Mouse (Mus musculus) forebrain, embryonic 11.5 days (tissue): ENCODE measurements around the gene Cacna1i. TPM values are rescaled to one million over a fixed set of nuclear protein-coding genes. Genes with fewer than 3 reads are reported as not detected.

Experiments
- ATAC-seq: fragments of 200-750 bp; cut with Nextera tagmentation; replicated peaks from 2 replicates; pipeline ENCODE4 v1.8.0; 2017; ENCODE audit warnings: moderate TSS enrichment; ENCODE audit not compliant: low FRiP score
- DNase-seq: peaks from one replicate; pipeline ENCODE4 v3.0.0-alpha.2; 2017; ENCODE audit warnings: low spot score
- H3K27ac ChIP-seq: fragments of 300-500 bp; sonication (generic); 2 replicates; pipeline ENCODE4 v1.5.1; 2014; ENCODE audit warnings: low read depth, low read length
- H3K27me3 ChIP-seq: fragments of 300-500 bp; sonication (generic); 2 replicates; pipeline ENCODE4 v1.6.1; 2014; ENCODE audit warnings: mild to moderate bottlenecking, low read length, mixed read lengths; ENCODE audit not compliant: control insufficient read depth, insufficient read depth
- H3K36me3 ChIP-seq: fragments of 300-500 bp; sonication (generic); 2 replicates; pipeline ENCODE4 v1.6.1; 2014; ENCODE audit warnings: mild to moderate bottlenecking, low read length, moderate library complexity, mixed read lengths; ENCODE audit not compliant: control insufficient read depth, insufficient read depth
- H3K4me1 ChIP-seq: fragments of 300-500 bp; sonication (generic); replicated peaks from 2 replicates; pipeline ENCODE4 v1.6.1; 2014; ENCODE audit warnings: low read length, mixed read lengths; ENCODE audit not compliant: control insufficient read depth, insufficient read depth
- H3K4me2 ChIP-seq: fragments of 300-500 bp; sonication (generic); 2 replicates; pipeline ENCODE4 v1.6.1; 2014; ENCODE audit warnings: low read depth, mild to moderate bottlenecking, low read length, moderate library complexity, mixed read lengths; ENCODE audit not compliant: severe bottlenecking
- H3K4me3 ChIP-seq: fragments of 300-500 bp; sonication (generic); 2 replicates; pipeline ENCODE4 v1.5.1; 2014; ENCODE audit warnings: low read depth, low read length
- H3K9ac ChIP-seq: fragments of 300-500 bp; sonication (generic); 2 replicates; pipeline ENCODE4 v1.6.1; 2014; ENCODE audit warnings: low read length
- H3K9me3 ChIP-seq: fragments of 300-500 bp; sonication (generic); 2 replicates; pipeline ENCODE4 v1.6.1; 2016; ENCODE audit warnings: low read length, mixed read lengths; ENCODE audit not compliant: control insufficient read depth
- WGBS: fragments of 180-500 bp; shearing (Covaris S2); extraction: QIAGEN DNeasy Blood & Tissue Kit; methylation state at CpG from one replicate; pipeline ENCODE4 v1.1.7; 2014; 5-methylcytosine and 5-hydroxymethylcytosine counted together
- polyA plus RNA-seq: library from polyadenylated mRNA; unstranded; fragments of >200 nt; fragmentation: Nextera tagmentation; extraction: Ambion mirVana; gene quantifications from 2 replicates; pipeline ENCODE4 v1.2.1, GENCODE M21; 2014

The Cacna1i gene
- polyA plus RNA-seq, 1 experiment from 2014 or later = 0.12 TPM

DNA sequence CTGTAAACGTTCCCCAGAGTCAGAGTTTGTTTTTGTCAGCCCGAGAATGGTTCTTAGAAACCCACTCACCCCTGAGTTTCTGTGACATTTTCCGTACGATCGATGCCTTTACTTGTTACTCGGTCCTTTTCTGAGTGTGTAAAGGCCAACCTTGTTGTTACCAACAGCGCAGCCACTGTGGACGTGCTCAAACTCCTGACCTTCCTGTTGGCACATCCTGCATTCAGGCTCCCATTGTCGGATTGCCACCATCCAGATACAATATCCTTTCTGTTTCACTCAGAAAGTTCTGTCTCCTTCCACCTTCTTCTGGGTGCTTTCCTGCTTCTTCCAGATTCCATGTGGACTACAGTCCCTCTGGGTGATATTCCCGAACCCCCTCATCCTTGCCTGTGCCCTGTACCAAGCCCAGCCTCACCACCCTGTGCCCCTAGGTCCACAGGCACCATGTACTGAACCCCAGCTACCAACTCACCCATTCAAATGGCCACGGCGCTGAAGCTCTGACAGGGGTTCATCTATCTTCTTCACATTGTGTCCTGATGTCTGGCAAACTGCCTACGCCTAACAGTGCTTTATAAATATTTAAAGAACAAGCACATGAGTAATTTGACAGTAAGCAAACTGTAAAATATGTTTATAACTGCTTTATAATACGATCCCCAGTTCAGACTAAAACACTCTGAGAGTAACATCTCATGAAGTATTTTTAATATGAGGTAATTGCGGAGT lies 159.1 kb downstream of the Cacna1i start:
- DNase-seq = no peak
- H3K4me1 ChIP-seq = no peaks in the 10 kb centered on the region
- WGBS = 86% methylated on average over 15 of the region's 15 CpGs
- no peaks in the 10 kb centered on the region; the same call in 1 of the 2 replicates for H3K9me3 ChIP-seq
- H3K4me3 ChIP-seq = no peak overlapping the region
- no peaks in the 10 kb centered on the region for H3K27me3 ChIP-seq
- H3K36me3 ChIP-seq = no peaks in the 10 kb centered on the region
- H3K4me2 ChIP-seq = no peak overlapping the region
- no peak overlapping the region for H3K9ac ChIP-seq
- no peak overlapping the region for H3K27ac ChIP-seq
- ATAC-seq = no peak

Other genes starting within 250 kb of the Cacna1i start
- gene Syngr1, start 195.9 kb upstream of the Cacna1i start, polyA plus RNA-seq = 11.3 and 13.6 TPM in 2 replicates
- 1,023 and 1,042 TPM in 2 replicates for gene Rpl3, start 195.4 kb upstream of the Cacna1i start, polyA plus RNA-seq
- gene Tab1, start 154.1 kb upstream of the Cacna1i start, polyA plus RNA-seq = 36.7 and 40.0 TPM in 2 replicates
- 8.8 and 9.2 TPM in 2 replicates for gene Mgat3, start 113.5 kb upstream of the Cacna1i start, polyA plus RNA-seq
- 47.0 and 47.1 TPM in 2 replicates for gene Mief1, start 53.2 kb upstream of the Cacna1i start, polyA plus RNA-seq
- gene AC140267.1, start 51.4 kb upstream of the Cacna1i start, polyA plus RNA-seq = not detected in 2 replicates
- 139 and 144 TPM in 2 replicates for gene Atf4, start 32.1 kb upstream of the Cacna1i start, polyA plus RNA-seq
- gene Rps19bp1, start 22.9 kb upstream of the Cacna1i start, polyA plus RNA-seq = 69.1 and 69.4 TPM in 2 replicates